Mouse (Mus musculus): ENCODE results near the gene Spag9. TPM values are rescaled to one million over a fixed set of nuclear protein-coding genes. Genes with fewer than 3 reads are reported as not detected.

Gene Spag9
- total RNA-seq, 4 experiments from 2014 or later: 141 to 155 (median 148) TPM

Other genes starting within 250 kb of the Spag9 start
- gene Utp18, start 110.3 kb upstream of the Spag9 start, total RNA-seq (2022): 1 to 10 TPM; 8.4 to 9.0 (median 8.8) TPM
- 10 to 100 TPM; 10.5 to 14.3 (median 12.4) TPM for gene Mbtd1, start 110.2 kb upstream of the Spag9 start, total RNA-seq (2022)
- gene Nme2, start 39.8 kb upstream of the Spag9 start, total RNA-seq (2022): 1,000 to 10,000 TPM; 1,051 to 1,128 (median 1,108) TPM
- 10 to 100 TPM; 11.7 to 17.8 (median 12.5) TPM for gene Gm20390, start 27.8 kb upstream of the Spag9 start, total RNA-seq (2022)
- gene Nme1, start 27.6 kb upstream of the Spag9 start, total RNA-seq (2022): 10 to 100 TPM in 3 of 4 experiments, 1 to 10 TPM in 1; 8.3 to 15.9 (median 12.6) TPM
- 10 to 100 TPM; 51.3 to 58.4 (median 53.2) TPM for gene Tob1, start 215.4 kb downstream of the Spag9 start, total RNA-seq (2022)
- gene Wfikkn2, start 249.9 kb downstream of the Spag9 start, total RNA-seq (2022): 1 to 10 TPM; 6.8 to 8.1 (median 7.5) TPM

All from heart, adult 8-10 months (tissue).